Mouse (Mus musculus) retina, adult 2 months (tissue): ENCODE data around the gene Vmn2r92.
"Not testable (repeated sequence)": the region's sequence is repeated elsewhere in the genome, so short reads cannot be mapped to it uniquely, and the experiment has no call there.

ENCODE experiments used
- DNase-seq: peaks from one replicate; pipeline ENCODE4 v3.0.0-alpha.2; 2012; ENCODE audit warnings: low read depth, low spot score

Vmn2r92 gene

DNA sequence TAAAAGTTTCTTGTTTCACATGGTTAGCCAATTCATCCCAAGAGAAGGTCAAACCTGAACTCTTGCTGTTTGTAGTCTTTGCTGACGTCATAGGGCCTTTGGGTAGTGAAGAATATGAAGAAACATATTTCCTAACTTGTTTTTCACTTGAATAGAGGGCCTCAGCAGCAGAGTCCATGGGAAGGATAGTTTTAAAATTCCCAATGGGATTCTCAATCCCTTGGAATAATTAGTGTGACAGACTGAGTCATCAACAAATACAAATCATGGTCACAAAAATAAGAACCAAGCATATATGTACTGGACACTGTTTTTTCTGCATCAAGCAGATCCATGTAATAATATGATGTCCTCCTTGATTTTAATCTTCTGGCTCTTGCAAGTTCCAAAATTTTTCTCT, at the start of gene Vmn2r92:
TSS of gene Vmn2r92 (plus strand) at position 301 of the 400 bp plus-strand sequence.
- DNase-seq, result not testable (repeated sequence)

DNA sequence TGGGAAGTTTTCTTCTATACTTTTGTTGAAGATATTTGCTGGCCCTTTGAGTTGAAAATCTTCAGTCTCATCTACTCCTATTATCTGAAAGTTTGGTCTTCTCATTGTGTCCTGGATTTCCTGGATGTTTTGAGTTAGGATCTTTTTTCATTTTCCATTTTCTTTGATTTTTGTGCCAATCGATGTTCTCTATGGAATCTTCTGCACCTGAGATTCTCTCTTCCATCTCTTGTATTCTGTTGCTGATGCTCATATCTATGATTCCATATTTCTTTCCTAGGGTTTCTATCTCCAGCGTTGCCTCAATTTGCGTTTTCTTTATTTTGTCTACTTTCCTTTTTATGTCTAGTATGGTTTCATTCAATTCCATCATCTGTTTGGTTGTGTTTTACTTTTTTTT, 49.4 kb upstream of the Vmn2r92 start:
- not testable (repeated sequence) for DNase-seq

DNA sequence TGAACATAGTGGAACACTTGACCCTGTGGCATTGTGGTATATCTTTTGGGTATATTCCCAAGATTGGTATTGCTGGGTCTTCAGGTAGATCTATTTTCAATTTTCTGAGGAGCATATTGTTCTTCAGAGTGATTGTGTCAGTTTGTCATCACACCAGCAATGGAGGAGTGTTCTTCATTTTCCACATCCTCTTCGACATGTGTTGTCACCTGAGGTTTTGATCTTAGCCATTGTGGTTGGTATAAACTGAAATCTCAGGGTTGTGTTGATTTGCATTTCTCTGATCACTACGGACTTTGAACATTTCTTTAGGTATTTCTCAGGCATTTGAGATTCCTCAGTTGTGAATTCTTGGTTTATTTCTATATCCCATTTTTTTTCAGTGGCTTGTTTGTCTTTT, 9.5 kb downstream of the Vmn2r92 start:
- DNase-seq, result not testable (repeated sequence)

DNA sequence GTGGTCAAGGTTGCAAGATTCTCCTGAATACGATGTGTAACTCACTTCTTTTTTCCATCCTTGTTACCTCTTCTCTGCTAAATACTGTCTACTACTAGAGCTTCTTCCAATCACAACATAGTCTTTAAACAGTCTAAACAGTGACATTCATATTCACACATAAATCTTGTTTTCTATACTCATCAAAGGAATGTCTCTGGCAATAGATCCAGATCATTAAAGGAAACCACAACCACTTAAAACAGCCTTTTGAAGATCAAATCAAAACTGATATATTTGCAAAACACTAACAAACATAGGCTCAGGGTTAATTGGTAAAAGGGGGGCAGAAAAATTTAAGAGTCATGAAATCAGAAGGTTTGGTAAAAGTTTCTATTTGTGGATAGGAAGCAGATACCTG, 38.0 kb downstream of the Vmn2r92 start:
- DNase-seq, result no peak

DNA sequence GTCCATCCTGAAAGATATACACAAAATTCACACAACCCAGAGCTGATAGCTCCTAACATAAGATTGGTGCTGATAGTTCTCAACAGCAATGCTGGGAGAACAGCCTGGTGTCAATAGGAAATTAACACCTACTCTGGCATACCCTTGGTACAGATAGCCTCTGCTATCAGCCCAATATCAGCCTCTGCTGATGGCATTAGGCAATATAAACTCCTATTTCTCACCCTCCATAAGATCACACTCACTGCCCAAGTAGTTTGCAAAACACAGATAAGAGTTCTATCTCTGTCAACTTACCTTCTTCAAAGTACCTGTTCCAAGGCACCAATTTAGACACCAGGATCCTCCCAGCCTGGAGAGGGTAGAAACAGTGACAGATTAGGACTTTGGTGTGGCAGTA, 69.6 kb downstream of the Vmn2r92 start:
- no peak for DNase-seq

DNA sequence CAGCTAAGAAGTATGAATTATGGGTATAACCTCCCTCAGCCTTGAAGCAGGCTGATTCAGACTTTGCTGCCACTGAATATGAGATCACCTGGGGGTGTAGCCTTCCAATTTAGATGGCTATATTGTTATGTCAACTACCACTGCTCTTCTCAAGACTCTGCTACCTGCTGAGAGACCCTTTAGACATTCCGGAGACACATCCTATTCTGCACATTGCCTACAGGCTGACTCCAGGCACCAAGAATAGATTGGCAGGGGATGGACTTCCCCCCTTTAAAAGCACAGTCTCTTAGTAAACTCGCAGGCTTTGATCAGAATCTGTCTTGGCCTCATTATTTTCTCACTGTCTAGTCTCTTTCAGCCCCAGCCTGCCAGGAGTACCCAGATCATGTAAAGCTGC, 80.3 kb downstream of the Vmn2r92 start:
- no peak for DNase-seq

DNA sequence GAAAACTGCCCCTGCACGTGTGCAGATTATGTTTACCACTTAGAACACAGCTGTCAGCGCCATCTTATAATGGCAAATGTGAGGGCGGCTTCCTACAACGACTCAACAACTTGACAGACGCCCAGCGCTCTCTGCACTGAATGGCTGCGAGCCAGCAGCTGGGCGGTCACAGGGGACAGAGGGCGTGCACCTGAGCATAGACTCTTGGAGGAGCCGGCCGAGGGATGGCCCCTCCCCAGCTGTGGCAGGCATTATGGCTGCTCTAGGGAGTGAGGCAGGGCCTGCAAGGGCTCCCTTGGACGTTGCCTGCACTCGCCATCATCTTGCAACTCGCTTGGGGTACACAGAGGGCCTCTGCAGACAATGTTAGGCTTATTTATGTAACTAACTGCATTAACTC, 85.2 kb downstream of the Vmn2r92 start:
- no peak for DNase-seq
